25 mouse cellular contexts compared by ENCODE assay signal in genomic region chr12:50615852-50616251, GRCm38 (mm10). TPM values are rescaled to one million over a fixed set of nuclear protein-coding genes. Genes with fewer than 3 reads are reported as not detected.
DNase-seq lines count a peak whose midpoint lies in the region; ATAC-seq and TF ChIP-seq lines count a peak whose summit lies in the region.
"Had no signal": no experiment of that assay in that cellular context is flagged by ENCODE, and none has a peak within 500 bp of the region (broad histone marks: within the 10 kb centered on the region; RNA-seq: fewer than 3 reads in every experiment).

No protein-coding gene starts in this region.

- H3K27me3 ChIP-seq in Patski = no peaks in the 10 kb centered on the region
- H3K27me3 ChIP-seq: CH12.LX; embryonic facial prominence, embryonic 13.5 days; embryonic facial prominence, embryonic 15.5 days; forebrain, embryonic 13.5 days; forebrain, embryonic 15.5 days had no signal

- CTCF ChIA-PET in Patski (lab: Charles Lee) = no interaction called here

- POLR2A ChIA-PET in Patski (lab: Charles Lee) = no interaction called here

- no peak for TF ChIP-seq CTCF in Patski (IDR thresholded peaks at IDR 0.05)

- peak; percentile 42 for DNase-seq in Muller cell, postnatal 12 days (ENCODE audit: inconsistent ontology term)
- peak; percentile 19 for DNase-seq in Patski (ENCODE audit: low read depth, low spot score)
- DNase-seq in layer of hippocampus, postnatal 36 days = no peak
- DNase-seq in lung, postnatal 25 days (ENCODE audit: low spot score) = no peak
- no peak for DNase-seq in right cerebral cortex, postnatal 14 days
- DNase-seq: adrenal gland, adult 2 months; adrenal gland, postnatal 10 days; adrenal gland, postnatal 25 days; B cell, adult 2 months; cerebellum, adult 11 months; cerebellum, adult 18-20 months; cerebellum, adult 8-10 months; cerebellum, adult 9-11 months; cerebellum, postnatal 14 days; cerebellum, postnatal 36 days; embryo, embryonic 11 days; forebrain, postnatal 0 days had no signal

- in situ Hi-C loops in Patski (cut with MboI; ENCODE audit: low pct_unique_long_range_greater_than_20kb) = no loop called here

- peak; percentile 96 for ATAC-seq in Patski
- ATAC-seq: CD4-positive, CD25-positive, alpha-beta regulatory T cell, adult 4 months; forebrain, embryonic 13.5 days; forebrain, embryonic 15.5 days; forebrain, postnatal 0 days had no signal

RNA-seq across cellular contexts. Expression of gene Prkd1, which starts 33.0 kb away (rescaled TPM):
- 12.1 TPM for polyA plus RNA-seq in Patski (2021)
- 10 to 100 TPM; 16.0 to 16.3 TPM for total RNA-seq in layer of hippocampus, postnatal 36 days (2021)
- total RNA-seq: CH12.LX; common myeloid progenitor, adult 5-6 weeks had no signal
- polyA plus RNA-seq: CD4-positive, CD25-positive, alpha-beta regulatory T cell, adult 4 months; G1E had no signal

Comparison
In these comparisons a context has a peak if more than half of its experiments do, and no peak if none do; other contexts are left out.
1. DNase-seq: peak in Muller cell, postnatal 12 days (single experiment) and Patski (single experiment); none in layer of hippocampus, postnatal 36 days (0 of 2), lung, postnatal 25 days (single experiment) and right cerebral cortex, postnatal 14 days (single experiment).